Mouse (Mus musculus): ENCODE results near the gene Snx29.

The Snx29 gene

GRCm38 (mm10) chr16:11636196-11636733 lies 313.6 kb downstream of the Snx29 start:
- DNase-seq (ENCODE audit: low spot score in 2 of 2) = no peak

GRCm38 (mm10) chr16:11636902-11637301 lies 314.2 kb downstream of the Snx29 start:
- DNase-seq (ENCODE audit: low spot score in 2 of 2) = no peak

- no peak for DNase-seq (ENCODE audit: low spot score in 2 of 2)
Measured at GRCm38 (mm10) chr16:11637794-11638193, 315.1 kb downstream of the Snx29 start.

GRCm38 (mm10) chr16:11638739-11639138 lies 316.0 kb downstream of the Snx29 start:
- DNase-seq (ENCODE audit: low spot score in 2 of 2) = no peak

- DNase-seq (ENCODE audit: low spot score in 2 of 2) = no peak
Measured at GRCm38 (mm10) chr16:11639936-11640335, 317.2 kb downstream of the Snx29 start.

GRCm38 (mm10) chr16:11643603-11644002 lies 320.9 kb downstream of the Snx29 start:
- no peak for DNase-seq (ENCODE audit: low spot score in 2 of 2)

- DNase-seq (ENCODE audit: low spot score in 2 of 2) = no peak
Measured at GRCm38 (mm10) chr16:11644399-11644798, 321.7 kb downstream of the Snx29 start.

- no peak for DNase-seq (ENCODE audit: low spot score in 2 of 2)
Measured at GRCm38 (mm10) chr16:11645668-11646067, 323.0 kb downstream of the Snx29 start.

GRCm38 (mm10) chr16:11646745-11647289 lies 324.1 kb downstream of the Snx29 start:
- DNase-seq (ENCODE audit: low spot score in 2 of 2) = no peak

- no peak for DNase-seq (ENCODE audit: low spot score in 2 of 2)
Measured at GRCm38 (mm10) chr16:11648169-11648688, 325.5 kb downstream of the Snx29 start.

- DNase-seq (ENCODE audit: low spot score in 2 of 2) = no peak
Measured at GRCm38 (mm10) chr16:11652686-11653366, 330.1 kb downstream of the Snx29 start.

- no peak for DNase-seq (ENCODE audit: low spot score in 2 of 2)
Measured at GRCm38 (mm10) chr16:11655893-11656292, 333.2 kb downstream of the Snx29 start.

GRCm38 (mm10) chr16:11657111-11657510 lies 334.4 kb downstream of the Snx29 start:
- no peak for DNase-seq (ENCODE audit: low spot score in 2 of 2)

GRCm38 (mm10) chr16:11659111-11659720 lies 336.5 kb downstream of the Snx29 start:
- DNase-seq (ENCODE audit: low spot score in 2 of 2) = no peak

GRCm38 (mm10) chr16:11664896-11665705 lies 342.4 kb downstream of the Snx29 start:
- DNase-seq (ENCODE audit: low spot score in 2 of 2) = no peak

- no peak for DNase-seq (ENCODE audit: low spot score in 2 of 2)
Measured at GRCm38 (mm10) chr16:11665869-11666268, 343.2 kb downstream of the Snx29 start.

GRCm38 (mm10) chr16:11668375-11668774 lies 345.7 kb downstream of the Snx29 start:
- DNase-seq (ENCODE audit: low spot score in 2 of 2) = no peak

GRCm38 (mm10) chr16:11668878-11669277 lies 346.2 kb downstream of the Snx29 start:
- no peak for DNase-seq (ENCODE audit: low spot score in 2 of 2)

GRCm38 (mm10) chr16:11670251-11670970 lies 347.7 kb downstream of the Snx29 start:
- no peak for DNase-seq (ENCODE audit: low spot score in 2 of 2)

- DNase-seq (ENCODE audit: low spot score in 2 of 2) = no peak
Measured at GRCm38 (mm10) chr16:11670971-11671310, 348.2 kb downstream of the Snx29 start.

- DNase-seq (ENCODE audit: low spot score in 2 of 2) = no peak
Measured at GRCm38 (mm10) chr16:11676006-11676405, 353.3 kb downstream of the Snx29 start.

Measured in urinary bladder, postnatal 36 days (tissue).